Mouse (Mus musculus): ENCODE results near the gene Phkg1.
"Not testable (repeated sequence)": the region's sequence is repeated elsewhere in the genome, so short reads cannot be mapped to it uniquely, and the experiment has no call there.

Gene Phkg1

DNA sequence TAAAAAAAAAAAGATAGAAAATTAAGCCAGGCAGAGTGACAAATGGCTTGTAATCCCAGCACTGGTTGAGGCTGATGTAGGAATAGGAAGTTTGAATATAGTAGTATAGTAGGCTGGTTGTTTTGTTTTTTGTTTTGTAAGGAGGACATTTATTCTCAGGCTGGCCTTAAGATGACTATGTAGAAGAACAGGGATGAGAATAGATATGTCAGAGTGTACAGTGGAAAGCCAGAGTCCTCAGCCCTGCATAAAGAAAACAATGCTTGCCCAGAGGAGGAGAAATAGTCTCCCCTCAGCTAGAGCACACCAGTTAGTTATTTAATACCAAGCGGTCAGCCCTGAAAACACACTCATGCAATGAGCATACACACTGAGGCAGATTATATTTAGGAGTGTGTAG is at the start of gene Phkg1:
TSS of gene Phkg1 (minus strand) at position 101 of the 400 bp plus-strand sequence.
- no peak for DNase-seq

DNA sequence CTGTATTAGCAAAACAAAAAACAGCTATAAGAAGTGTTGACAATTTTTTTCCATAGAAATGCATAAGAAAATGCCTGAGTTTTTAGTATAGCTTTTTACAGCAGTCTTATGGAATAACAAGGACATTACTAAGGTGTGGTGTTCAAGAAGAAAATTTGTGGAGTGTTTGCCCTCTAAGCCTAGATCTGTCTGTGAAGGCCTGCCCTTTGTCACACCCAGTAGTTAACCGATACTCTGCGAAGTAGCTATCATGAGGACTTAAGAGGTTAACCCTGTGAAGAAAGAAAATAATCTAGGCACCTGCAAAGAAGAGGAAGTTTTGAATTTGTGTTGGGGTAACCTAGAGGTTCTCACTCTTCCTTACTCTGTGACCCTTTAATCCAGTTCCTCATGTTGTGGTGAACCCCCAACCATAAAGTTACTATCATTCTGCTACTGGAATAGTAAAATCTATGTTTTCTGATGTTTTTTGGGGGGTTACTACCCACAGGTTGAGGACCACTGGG is 49.2 kb upstream of the Phkg1 start:
- no peak for DNase-seq

DNA sequence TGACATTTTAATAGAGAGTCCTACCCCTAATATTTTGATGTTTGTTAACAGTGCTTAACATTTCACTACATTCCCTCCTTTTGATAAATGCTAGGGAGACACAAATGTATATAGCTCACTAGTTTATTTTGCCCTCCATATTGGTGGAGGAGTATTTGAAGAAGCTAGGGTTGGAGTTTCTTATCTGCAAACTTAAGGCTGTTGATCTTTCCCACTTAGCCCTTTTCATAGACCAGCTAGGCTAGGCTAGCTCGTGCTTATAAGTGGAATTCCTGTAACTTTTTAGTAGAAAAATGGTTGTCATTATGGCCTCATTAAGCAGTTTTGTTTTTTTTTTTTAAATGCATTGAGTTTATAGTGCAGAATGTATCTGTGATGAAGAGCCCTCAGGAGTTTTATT is 45.1 kb upstream of the Phkg1 start:
- DNase-seq: no peak

DNA sequence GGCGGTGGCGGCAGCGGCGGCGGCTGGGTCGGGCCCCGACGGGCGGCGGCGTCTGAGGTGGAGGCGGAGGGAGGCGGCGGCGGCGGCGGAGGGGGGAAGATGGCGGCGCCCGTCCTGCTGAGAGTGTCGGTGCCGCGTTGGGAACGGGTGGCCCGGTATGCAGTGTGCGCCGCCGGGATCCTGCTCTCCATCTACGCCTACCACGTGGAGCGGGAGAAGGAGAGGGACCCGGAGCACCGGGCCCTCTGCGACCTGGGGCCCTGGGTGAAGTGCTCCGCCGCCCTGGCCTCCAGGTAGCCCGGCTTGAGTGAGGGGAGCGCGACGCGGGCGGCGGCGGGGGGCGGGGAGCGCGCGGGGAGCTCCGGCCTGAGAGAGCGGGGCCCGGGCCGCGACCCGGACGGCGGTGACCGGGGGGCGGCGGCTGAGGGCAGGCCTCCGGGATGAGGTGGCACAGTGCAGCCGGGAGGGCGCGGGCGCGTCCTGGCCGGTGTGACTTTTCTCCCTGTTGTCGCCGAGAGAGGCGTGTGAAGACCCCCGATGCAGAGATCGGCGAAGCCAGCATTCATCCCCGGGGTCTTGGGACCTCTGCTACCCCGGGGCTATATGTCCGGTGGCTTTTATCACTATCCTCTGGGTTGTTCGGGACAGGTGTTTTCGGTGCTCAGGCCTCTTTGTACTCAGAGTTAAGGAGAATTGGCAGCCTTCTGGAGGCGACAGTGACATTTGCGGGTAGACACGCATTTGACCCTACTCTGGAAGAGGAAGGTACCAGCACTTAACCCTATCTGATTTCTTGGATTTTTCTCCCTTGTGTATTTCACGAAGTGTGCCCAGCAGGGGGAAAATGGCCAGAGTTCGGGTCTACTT is 44.0 kb upstream of the Phkg1 start:
- peak; percentile 51 for DNase-seq

DNA sequence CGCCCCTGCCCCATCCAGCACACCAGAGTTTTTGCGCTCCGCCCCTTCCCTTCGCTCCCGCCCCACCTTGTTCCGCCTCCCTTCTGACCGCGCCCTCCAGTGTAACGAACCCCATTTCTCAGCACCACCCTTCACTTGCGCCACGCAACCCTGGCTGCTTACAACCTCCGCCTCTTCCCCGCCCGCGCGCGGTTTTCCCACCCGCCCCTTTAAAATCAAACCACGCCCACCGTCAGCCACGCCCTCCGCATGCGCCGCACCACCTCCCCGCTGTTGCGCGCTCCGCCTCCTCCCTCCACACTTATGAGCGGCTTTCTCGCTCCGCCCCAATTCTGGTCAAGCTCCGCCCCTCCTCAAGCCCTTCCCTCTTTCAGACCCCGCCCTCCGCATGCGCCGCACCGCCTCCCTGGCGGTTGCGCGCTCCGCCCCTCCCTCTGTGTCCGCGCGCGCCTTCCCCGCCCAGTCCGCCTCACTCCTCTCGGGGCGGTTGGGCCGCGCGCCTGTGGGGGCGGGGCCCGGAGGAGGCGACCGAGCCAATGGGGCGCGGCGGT is 43.2 kb upstream of the Phkg1 start, which contains the start of gene Vkorc1l1:
TSS of gene Vkorc1l1 (plus strand) at position 476 of the 551 bp plus-strand sequence.
- DNase-seq: peak; percentile 99

DNA sequence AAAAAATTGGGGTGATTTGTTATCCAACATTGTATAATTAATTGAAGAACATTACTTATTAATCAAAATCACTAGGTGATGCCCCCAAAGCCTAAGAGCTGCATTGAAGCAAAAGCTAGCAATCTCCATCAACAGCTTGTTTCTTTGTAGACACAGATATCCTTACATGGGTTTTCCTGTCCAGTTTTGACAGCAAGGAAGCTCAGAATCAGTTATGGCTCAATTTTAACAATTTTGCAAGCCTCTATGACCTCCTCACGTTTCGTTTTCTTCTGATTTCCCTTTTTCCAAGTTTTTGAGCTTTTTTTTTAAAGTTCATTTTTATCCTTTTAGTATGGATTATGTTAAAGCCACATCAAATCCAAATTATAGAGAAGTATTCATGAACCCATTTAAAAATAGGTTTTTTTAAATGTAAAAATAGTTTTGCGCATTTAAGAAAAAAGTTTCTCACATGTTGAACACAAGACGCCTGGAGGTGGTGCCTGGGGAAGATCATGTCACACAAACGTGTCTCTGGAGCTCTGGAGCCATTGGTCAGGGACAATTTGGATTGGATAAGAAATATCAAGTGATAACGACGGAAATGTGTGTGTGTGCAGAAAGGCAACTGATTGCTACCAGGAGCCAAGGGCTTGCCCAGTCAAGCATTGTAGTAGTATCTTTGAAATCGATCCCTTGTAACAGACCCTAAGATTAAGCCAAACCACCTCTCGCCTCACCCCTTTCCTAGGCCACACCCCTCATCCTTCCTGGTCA is 42.6 kb upstream of the Phkg1 start:
- no peak for DNase-seq

DNA sequence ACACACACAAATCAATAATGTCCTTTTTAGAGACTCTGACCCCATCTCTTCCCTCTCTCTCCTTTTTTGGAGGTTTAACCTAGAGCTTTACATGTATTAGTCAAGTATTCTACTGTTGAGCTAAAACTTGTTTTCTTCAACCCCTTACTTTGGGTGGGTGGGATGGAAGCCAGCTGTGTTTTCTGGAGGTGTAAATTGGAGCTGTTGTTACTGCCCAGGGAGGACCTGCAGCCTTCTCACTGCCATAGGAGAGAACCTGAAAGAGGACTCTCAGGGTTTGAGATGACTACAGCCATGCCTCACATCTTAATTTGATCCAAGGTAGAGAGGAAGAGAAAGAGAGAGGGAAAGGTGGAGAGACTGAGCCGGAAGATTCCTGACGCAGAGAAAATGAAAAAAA is 41.9 kb upstream of the Phkg1 start:
- DNase-seq: no peak

DNA sequence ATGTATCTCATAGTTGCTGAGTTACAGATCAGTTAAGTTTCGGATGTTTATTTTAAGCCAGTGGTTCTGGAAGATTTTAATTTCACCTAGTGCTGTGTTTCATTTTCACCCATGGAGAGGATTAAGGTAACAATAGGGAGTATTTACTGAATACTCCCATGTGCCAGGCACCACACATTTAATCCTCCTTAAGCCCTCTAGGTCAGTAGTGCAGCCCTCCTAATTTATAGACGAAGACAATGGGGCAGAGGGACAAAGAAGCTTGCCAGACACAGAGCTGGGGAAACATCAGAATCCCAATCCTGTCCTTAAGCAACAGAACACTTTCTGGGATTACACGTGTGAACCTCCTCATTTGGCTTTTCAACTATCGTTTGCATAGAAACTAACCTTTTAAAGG is 38.6 kb upstream of the Phkg1 start:
- DNase-seq: no peak

DNA sequence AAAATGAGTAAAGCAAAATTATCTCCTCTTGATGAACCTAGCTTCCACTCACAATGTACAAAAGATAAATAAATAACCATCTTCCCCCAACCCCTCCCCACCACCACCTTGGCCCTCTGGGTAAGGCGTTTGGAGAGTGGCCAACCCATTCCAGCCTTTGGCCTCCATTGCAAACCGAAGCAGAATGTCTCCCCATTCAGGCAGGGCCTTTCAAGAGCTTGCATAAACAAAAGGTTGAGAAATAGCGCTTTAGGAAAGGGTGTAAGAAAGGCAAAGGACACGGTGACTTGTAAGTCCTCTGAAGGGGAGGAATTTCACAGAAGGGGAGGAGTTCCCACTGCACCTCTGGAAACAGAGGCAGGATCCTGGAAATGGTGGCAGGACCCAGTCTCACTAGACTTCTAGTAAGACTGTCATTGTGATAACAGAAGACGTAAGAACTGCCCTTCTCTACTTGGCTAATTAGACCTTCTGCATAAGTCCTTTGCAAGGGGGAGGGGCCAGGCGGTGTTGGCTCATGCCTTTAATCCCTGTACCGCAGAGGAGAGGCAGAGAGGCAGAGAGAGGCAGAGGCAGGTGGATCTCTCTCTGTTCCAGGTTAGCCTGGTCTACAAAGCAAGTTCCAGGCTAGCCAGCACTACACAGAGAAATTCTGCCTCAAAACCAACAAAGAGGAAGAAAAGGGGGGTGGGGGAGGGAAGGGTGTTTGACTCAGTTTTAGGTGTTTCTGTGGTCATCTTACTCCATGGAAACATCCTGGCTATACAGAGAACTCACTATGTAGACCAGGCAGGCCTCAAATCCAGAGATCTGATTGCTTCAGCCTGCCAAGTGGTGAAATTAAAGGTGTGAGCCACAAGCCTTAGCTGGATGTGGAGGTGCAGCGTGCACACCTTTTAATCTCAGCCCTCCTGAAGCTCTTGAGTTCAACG is 31.8 kb upstream of the Phkg1 start:
- peak; percentile 73 for DNase-seq

DNA sequence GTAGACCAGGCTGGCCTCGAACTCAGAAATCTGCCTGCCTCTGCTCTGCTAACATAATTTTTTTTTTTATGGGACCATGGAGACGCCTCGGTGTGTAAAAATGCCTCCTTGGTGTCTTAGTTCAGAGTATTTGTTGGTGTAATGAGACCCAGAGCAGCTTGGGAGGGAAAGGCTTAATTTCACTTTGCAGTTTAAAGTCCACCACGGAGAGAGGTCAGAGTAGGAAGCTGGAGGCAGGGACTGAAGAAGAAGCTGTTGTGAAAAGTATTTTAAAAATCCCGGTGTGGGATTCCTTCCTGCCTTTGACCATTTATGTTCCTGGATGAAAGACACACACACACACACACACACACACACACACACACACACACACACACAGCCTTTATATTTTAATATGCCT is 27.6 kb upstream of the Phkg1 start:
- DNase-seq: peak; percentile 33

DNA sequence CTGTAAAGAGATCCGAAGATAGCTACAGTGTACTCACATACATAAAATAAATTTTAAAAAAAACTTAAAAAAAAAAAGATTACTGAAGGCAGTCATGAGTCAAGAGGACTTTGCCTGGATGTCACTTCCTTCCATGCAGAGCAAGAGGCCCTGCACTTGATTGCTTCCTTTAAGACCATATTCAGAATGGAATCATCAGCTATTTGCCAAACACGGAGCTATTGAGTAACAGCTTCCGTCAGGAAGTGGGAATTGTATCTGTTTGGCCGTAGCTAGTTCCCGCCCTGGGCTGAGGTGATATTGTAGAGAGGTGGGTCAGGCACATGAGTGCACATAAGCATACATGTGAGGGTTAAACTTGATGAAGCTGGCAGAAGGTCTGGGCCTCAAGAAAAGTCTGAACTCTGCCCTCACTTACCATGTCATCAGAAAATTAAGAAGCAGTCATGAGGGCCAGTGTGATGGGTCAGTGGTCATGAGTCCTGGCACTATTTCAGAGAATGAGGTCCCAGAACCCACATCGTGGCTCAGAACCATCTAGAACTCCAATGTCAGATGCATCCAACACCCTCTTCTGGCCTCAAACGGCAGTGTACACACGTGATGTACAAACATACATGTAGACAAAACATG is 26.6 kb upstream of the Phkg1 start:
- DNase-seq: peak; percentile 37

DNA sequence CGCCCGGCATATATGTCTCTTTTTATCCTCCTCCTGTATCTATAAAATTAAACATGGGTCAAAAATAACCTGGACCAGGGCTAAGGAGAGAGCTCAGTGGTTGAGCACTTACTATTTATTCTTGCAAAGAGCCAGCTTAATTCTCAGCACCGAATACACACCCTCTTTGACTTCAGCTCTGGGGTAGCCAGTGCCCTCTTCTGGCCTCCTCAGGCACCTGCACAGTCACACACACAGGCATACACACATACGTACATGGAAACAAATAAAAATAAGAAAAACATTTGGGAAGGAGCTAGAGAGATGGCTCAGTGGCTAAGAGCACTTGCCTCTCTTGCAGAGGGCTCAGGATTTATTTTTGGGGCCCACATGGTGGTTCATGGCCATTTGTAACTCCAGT is 23.6 kb upstream of the Phkg1 start:
- DNase-seq: no peak

DNA sequence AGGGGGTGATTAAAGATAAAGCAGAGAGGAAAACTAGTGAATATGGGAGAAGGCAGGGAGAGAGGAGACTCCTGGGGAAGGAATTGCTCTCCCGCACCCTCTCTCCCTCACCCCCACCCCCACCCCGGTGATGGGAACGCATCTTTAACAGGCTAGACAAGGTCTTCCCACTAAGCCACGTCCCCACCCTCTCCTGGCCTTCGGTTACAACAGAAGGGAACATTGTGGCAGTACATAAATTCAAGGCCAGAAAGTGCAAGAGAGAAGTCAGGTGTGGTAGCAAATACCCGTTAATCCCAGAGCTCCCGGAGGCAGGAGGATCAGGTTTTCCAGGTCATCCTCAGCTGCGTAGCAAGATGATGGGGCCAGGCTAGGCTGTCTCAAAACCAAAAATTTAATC is 21.0 kb upstream of the Phkg1 start:
- DNase-seq: no peak

DNA sequence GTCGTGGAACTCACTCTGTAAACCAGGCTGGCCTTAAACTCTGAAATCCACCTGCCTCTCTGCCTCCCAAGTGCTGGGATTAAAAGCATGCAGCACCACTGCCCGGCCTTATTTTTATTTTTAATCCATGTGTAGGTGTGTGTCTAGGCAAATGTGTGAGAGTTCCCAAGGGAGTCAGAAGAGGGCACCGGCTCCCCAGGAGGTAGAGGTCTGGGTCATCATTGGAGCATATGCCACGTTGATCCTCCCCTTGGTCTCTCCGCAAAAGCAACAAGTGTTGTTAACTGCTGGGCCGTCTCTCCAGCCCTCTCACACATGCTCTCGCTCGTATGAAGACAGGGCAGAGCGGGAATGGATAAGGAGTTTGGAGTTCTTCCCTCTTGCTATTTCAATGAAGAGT is 20.4 kb upstream of the Phkg1 start:
- no peak for DNase-seq

DNA sequence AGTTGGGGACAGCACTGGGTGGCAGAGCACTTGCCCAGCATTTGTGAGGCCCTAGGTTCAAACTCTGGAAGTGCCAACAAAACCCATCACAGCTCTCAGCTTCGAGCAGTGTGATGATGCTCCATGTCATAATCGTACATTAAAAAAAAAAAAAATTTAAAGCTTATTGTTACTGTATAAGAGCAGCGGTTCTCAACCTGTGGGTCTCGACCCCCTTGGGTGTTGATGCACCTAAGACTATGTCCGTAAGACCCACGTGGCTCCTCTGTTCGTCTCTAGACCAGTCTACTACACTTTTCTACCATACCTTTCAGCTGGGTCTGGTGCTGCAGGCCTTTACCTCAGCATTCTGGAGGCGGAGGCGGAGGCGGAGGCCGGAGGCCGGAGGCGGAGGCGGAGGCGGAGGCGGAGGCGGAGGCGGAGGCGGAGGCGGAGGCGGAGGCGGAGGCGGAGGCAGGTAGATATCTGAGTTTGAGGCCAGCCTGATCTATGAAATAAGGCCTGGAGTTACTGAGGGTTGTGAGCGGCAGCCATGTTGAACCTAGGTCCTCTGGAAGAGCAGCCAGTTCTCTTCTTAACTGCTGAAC is 19.8 kb upstream of the Phkg1 start:
- DNase-seq: no peak

DNA sequence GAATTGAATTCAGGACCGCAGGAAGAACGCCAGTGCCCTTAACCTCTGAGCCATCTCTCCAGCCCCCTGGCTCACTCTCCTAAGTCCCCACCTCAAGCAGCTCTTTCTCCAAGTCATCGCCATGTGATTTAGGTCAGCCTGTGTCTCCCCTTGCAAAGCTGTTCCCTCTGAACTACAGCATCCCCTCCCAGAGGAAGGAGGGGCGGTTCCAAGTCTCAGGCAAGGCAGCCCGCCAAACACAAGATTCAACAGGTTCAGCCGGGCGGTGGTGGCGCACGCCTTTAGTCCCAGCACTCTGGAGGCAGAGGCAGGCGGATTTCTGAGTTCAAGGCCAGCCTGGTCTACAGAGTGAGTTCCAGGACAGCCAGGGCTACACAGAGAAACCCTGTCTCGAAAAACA is 17.1 kb upstream of the Phkg1 start:
- DNase-seq: not testable (repeated sequence)

DNA sequence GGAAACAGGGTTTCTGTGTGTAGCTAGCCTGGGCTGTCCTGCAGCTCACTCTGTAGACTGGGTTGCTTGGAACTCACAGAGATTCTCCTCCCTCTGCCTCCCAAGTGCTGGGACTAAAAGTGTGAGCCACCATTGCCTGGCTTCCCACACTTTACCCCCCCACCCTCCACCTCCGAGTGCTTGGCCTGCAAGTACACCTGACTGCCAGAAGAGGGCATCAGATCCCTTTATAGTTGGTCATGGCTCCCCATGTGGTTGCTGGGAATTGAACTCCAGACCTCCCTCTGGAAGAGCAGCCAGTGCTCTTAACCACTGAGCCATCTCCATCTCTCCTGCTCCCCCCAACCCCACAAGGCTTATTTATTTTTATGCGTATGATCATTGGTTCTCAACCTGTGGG is 15.7 kb upstream of the Phkg1 start:
- peak; percentile 26 for DNase-seq

DNA sequence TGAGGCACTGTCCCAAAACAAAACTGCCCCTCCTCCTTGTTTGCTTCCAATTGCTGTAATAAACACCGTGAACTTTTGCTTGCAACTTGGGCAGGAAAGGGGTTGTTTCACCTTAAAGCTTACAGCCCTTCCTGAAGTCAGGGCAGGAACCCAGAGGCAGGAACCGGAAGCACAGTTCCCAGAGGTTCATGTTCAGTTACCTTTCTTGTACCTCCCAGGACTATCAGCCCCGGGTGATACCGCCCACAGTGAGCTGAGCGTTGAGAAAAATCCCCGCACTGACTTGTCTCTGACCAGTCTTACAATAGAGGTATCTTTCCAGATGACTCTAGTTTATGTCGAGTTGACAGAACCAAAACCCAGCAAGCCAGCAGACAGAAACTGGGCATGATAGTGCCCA is 11.2 kb upstream of the Phkg1 start:
- DNase-seq: no peak

DNA sequence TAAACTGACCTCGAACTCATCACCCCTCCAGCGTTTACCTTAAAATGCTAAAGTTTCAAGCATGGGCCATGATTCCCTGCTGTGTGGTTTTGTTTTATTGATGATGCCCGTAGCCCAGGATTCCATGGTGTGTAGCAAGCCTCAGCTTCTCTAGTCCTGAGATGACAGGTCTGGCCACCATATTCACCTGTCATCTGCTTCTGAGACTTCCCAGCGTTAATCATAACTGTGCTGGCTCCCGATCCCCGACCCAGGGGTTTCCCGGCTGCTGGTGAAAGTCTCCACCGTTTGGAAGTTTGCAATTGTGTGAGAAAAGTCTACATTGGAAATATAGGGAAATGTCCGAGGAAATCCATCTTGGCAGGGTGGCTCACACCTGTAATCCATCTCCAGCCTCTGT is 10.8 kb upstream of the Phkg1 start:
- DNase-seq: no peak

DNA sequence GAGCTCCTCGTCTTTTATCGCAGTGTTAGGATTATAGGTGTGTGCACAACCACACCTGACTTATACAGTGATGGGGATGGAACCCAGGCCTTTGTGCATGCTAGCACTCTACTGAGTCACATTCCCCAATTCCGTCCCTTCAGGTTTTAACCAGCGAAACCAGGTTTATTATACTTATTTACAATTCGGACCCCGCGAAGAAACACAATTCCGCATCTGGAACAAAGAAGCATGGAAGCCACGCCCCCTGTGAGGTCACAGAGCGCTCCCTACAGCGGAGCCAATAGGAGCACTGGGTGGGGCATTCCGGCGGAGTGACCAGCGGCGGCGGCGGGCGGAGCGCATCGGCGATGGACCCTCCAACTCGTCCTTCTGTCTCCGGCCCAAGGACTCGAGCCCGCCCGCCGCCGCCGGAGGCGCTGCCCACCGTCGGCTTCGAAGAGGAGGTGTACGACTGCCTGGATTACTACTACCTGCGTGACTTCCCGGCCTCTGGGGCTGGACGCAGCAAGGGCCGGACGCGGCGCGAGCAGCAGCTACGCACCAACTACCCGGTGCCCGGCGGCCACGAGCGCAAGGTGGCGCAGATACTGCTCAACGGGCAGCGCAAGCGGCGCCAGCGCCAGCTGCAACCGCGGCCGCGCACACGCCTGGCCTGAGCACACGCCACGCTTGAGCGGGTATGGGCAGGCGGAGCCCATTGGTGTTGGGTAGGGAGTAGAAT is 10.1 kb upstream of the Phkg1 start, which contains the start of gene Nupr1l:
TSS of gene Nupr1l (plus strand) at position 299 of the 724 bp plus-strand sequence.
- DNase-seq: peak; percentile 94

DNA sequence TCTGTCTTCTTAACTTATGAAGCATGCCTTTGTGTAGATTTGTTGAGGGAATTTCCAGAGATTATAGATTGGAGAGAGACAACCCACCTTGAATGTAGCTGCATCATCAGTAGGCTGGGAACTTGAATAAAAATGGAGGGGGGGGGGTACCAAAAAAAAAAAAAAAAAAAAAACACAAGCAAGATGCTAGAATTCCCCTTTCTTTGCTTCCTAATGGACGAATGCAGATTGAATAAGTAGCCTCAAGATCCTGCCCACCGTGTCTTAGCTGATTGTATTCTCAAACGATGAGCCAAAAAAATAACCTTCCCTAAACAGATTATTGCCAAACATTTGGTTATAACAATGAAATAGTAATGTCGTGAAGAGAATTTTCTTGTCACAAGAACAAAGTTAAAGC is 9.4 kb upstream of the Phkg1 start:
- DNase-seq: no peak
